Mouse (Mus musculus): ENCODE data around the gene C130026I21Rik. TPM values are rescaled to one million over a fixed set of nuclear protein-coding genes. Genes with fewer than 3 reads are reported as not detected.

The C130026I21Rik gene
- polyA plus RNA-seq, 1 experiment from 2014 or later, result 0.25 TPM

GRCm38 (mm10) chr1:84952456-84953181, 317.7 kb downstream of the C130026I21Rik start:
- Histone ChIP-seq H3K27ac (ENCODE audit: low read depth, low read length) (no peak overlapping the region), H3K9ac (ENCODE audit: low read depth, low read length) (no peak overlapping the region), H3K4me3 (ENCODE audit: low read depth, low read length) (no peak overlapping the region), H3K4me1 (replicated peaks; ENCODE audit: control insufficient read depth, insufficient read depth, low read length) (no peaks in the 10 kb centered on the region), H3K27me3 (replicated peaks; ENCODE audit: control insufficient read depth, insufficient read depth, low read length) (no peaks in the 10 kb centered on the region), H3K36me3 (ENCODE audit: control insufficient read depth, insufficient read depth) (no peaks in the 10 kb centered on the region), H3K9me3 (ENCODE audit: control insufficient read depth) (0 out of 2 replicates have a peak, but pooled peaks cover 4% of the 10 kb centered on the region), H3K4me2 (replicated peaks; ENCODE audit: low read depth) (no peak overlapping the region)
- no peak for ATAC-seq
- TF ChIP-seq CTCF (IDR thresholded peaks at IDR 0.05; ENCODE audit: low read depth), result no peak
- 75% methylated on average over 10 of the region's 10 CpGs for WGBS

- H3K27ac ChIP-seq (ENCODE audit: low read depth, low read length), result no peak overlapping the region
- H3K27me3 ChIP-seq (replicated peaks; ENCODE audit: control insufficient read depth, insufficient read depth, low read length), result no peaks in the 10 kb centered on the region
- 0 out of 2 replicates have a peak, but pooled peaks cover under 1% of the 10 kb centered on the region for H3K9me3 ChIP-seq (ENCODE audit: control insufficient read depth)
- H3K4me3 ChIP-seq (ENCODE audit: low read depth, low read length), result no peak overlapping the region
- H3K9ac ChIP-seq (ENCODE audit: low read depth, low read length), result no peak overlapping the region
- WGBS, result 89% methylated on average over 3 of the region's 3 CpGs
- no peaks in the 10 kb centered on the region for H3K36me3 ChIP-seq (ENCODE audit: control insufficient read depth, insufficient read depth)
- H3K4me1 ChIP-seq (replicated peaks; ENCODE audit: control insufficient read depth, insufficient read depth, low read length), result no peaks in the 10 kb centered on the region
- no peak for ATAC-seq
- no peak overlapping the region for H3K4me2 ChIP-seq (replicated peaks; ENCODE audit: low read depth)
- TF ChIP-seq CTCF (IDR thresholded peaks at IDR 0.05; ENCODE audit: low read depth), result no peak
These were observed 318.8 kb downstream of the C130026I21Rik start for GRCm38 (mm10) chr1:84951566-84951965.

- TF ChIP-seq CTCF (IDR thresholded peaks at IDR 0.05; ENCODE audit: low read depth), result no peak
- Histone ChIP-seq H3K27me3 (replicated peaks; ENCODE audit: control insufficient read depth, insufficient read depth, low read length) (no peaks in the 10 kb centered on the region), H3K27ac (ENCODE audit: low read depth, low read length) (no peak overlapping the region), H3K9me3 (ENCODE audit: control insufficient read depth) (no peaks in the 10 kb centered on the region), H3K4me2 (replicated peaks; ENCODE audit: low read depth) (no peak overlapping the region), H3K4me3 (ENCODE audit: low read depth, low read length) (no peak overlapping the region), H3K9ac (ENCODE audit: low read depth, low read length) (no peak overlapping the region), H3K36me3 (ENCODE audit: control insufficient read depth, insufficient read depth) (no peaks in the 10 kb centered on the region), H3K4me1 (replicated peaks; ENCODE audit: control insufficient read depth, insufficient read depth, low read length) (no peaks in the 10 kb centered on the region)
- WGBS, result 70% methylated on average over 2 of the region's 2 CpGs
- no peak for ATAC-seq
These were observed 323.0 kb downstream of the C130026I21Rik start for GRCm38 (mm10) chr1:84947390-84947789.

- Histone ChIP-seq H3K9ac (ENCODE audit: low read depth, low read length) (no peak overlapping the region), H3K9me3 (ENCODE audit: control insufficient read depth) (no peaks in the 10 kb centered on the region), H3K27me3 (replicated peaks; ENCODE audit: control insufficient read depth, insufficient read depth, low read length) (no peaks in the 10 kb centered on the region), H3K36me3 (ENCODE audit: control insufficient read depth, insufficient read depth) (no peaks in the 10 kb centered on the region), H3K4me2 (replicated peaks; ENCODE audit: low read depth) (no peak overlapping the region), H3K27ac (ENCODE audit: low read depth, low read length) (no peak overlapping the region), H3K4me1 (replicated peaks; ENCODE audit: control insufficient read depth, insufficient read depth, low read length) (no peaks in the 10 kb centered on the region), H3K4me3 (ENCODE audit: low read depth, low read length) (no peak overlapping the region)
- TF ChIP-seq CTCF (IDR thresholded peaks at IDR 0.05; ENCODE audit: low read depth), result no peak
- no peak for ATAC-seq
- WGBS, result 74% methylated on average over 3 of the region's 3 CpGs
These were observed 324.4 kb downstream of the C130026I21Rik start for GRCm38 (mm10) chr1:84945950-84946349.

- Histone ChIP-seq H3K4me2 (replicated peaks; ENCODE audit: low read depth) (no peak overlapping the region), H3K27me3 (replicated peaks; ENCODE audit: control insufficient read depth, insufficient read depth, low read length) (no peaks in the 10 kb centered on the region), H3K9me3 (ENCODE audit: control insufficient read depth) (no peaks in the 10 kb centered on the region), H3K4me3 (ENCODE audit: low read depth, low read length) (no peak overlapping the region), H3K36me3 (ENCODE audit: control insufficient read depth, insufficient read depth) (no peaks in the 10 kb centered on the region), H3K9ac (ENCODE audit: low read depth, low read length) (no peak overlapping the region), H3K4me1 (replicated peaks; ENCODE audit: control insufficient read depth, insufficient read depth, low read length) (no peaks in the 10 kb centered on the region), H3K27ac (ENCODE audit: low read depth, low read length) (no peak overlapping the region)
- TF ChIP-seq CTCF (IDR thresholded peaks at IDR 0.05; ENCODE audit: low read depth), result no peak
- WGBS, result 94% methylated on average over 4 of the region's 4 CpGs
- ATAC-seq, result no peak
These were observed 326.8 kb downstream of the C130026I21Rik start for GRCm38 (mm10) chr1:84943549-84943948.

Small RNA genes lying within 50 kb of the gene (microRNA-seq; reads per million reads assigned to microRNA genes)
- gene Gm27907, result not detected

Other genes with a start within 250 kb of the C130026I21Rik start
- not detected in 2 replicates for gene Gm10553, start 170.4 kb downstream of the C130026I21Rik start, polyA plus RNA-seq (2015; fragmentation: Nextera tagmentation; extraction: Ambion mirVana)
- not detected in 2 replicates for gene A530032D15Rik, start 160.7 kb downstream of the C130026I21Rik start, polyA plus RNA-seq (2015; fragmentation: Nextera tagmentation; extraction: Ambion mirVana)